Mouse (Mus musculus) embryonic fibroblast, embryonic 13.5 days (primary cell): ENCODE data around the gene Zfp612. TPM values are rescaled to one million over a fixed set of nuclear protein-coding genes. Genes with fewer than 3 reads are reported as not detected.

Experiments
- H3K27ac ChIP-seq: 2 replicates; pipeline ENCODE4 v1.5.1; 2012; ENCODE audit warnings: low read length, control low read depth, inconsistent platforms; ENCODE audit not compliant: insufficient read depth
- H3K4me1 ChIP-seq: 2 replicates; pipeline ENCODE4 v1.6.1; 2011; ENCODE audit warnings: low read length; ENCODE audit not compliant: control insufficient read depth, insufficient read depth
- H3K4me3 ChIP-seq: 2 replicates; pipeline ENCODE4 v1.5.1; 2011; ENCODE audit warnings: mild to moderate bottlenecking, control low read depth, low read length; ENCODE audit not compliant: insufficient read depth
- CTCF ChIP-seq: IDR thresholded peaks from 2 replicates; pipeline ENCODE4 v1.5.1; 2011; ENCODE audit warnings: mild to moderate bottlenecking, control low read depth, low read length, moderate library complexity, borderline replicate concordance; ENCODE audit not compliant: insufficient read depth
- POLR2A ChIP-seq: IDR thresholded peaks from 2 replicates; pipeline ENCODE4 v1.6.1; 2011; ENCODE audit warnings: low read depth, mild to moderate bottlenecking, control low read depth, low read length, moderate library complexity
- polyA plus RNA-seq: library from polyadenylated mRNA; stranded (reverse); fragments of >200 nt; gene quantifications from 2 replicates; pipeline ENCODE4 v1.2.4, GENCODE M21; 2011; ENCODE audit warnings: low read depth; ENCODE audit not compliant: missing spikeins, insufficient read length

Gene Zfp612
- polyA plus RNA-seq, 1 experiment: 2.8 TPM

- Histone ChIP-seq H3K4me3 (no peak overlapping the region), H3K4me1 (no peaks in the 10 kb centered on the region), H3K27ac (no peak overlapping the region)
- TF ChIP-seq POLR2A (no peak), CTCF (peak; percentile 31; the same call in 1 of the 2 replicates)
Measured at GRCm38 (mm10) chr8:110119715-110120114, 40.2 kb downstream of the Zfp612 start.

- H3K27ac ChIP-seq: no peak overlapping the region
- TF ChIP-seq CTCF: peak; percentile 88
- TF ChIP-seq POLR2A: no peak
- no peaks in the 10 kb centered on the region for H3K4me1 ChIP-seq
- no peak overlapping the region for H3K4me3 ChIP-seq
Measured at GRCm38 (mm10) chr8:110130537-110130936, 51.0 kb downstream of the Zfp612 start.

DNA sequence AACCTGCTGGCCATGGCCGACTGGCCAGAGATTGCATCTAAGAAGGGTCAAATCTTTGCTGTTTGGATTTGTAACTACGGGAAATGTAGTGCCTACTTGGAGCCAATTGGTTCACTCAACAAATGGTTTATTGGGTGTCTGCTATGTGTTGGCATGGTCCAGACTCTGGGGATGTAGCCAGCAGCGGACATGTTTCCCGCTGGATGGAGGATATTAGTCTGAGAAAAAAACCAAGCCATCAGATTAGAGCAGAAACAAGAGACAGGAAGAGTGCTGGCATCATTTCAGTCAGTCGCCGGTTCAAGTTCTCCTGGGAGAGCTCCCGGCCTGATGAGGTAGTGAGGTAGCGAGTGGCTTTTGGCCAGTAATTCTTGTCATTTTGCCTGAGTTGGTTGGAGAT is 54.7 kb downstream of the Zfp612 start:
- H3K4me3 ChIP-seq: no peak overlapping the region
- H3K27ac ChIP-seq: no peak overlapping the region
- H3K4me1 ChIP-seq: no peaks in the 10 kb centered on the region
- TF ChIP-seq POLR2A (no peak), CTCF (no peak)

GRCm38 (mm10) chr8:110135515-110135914 is 56.0 kb downstream of the Zfp612 start:
- Histone ChIP-seq H3K27ac (no peak overlapping the region), H3K4me3 (no peak overlapping the region), H3K4me1 (no peaks in the 10 kb centered on the region)
- TF ChIP-seq CTCF: no peak
- TF ChIP-seq POLR2A: no peak

DNA sequence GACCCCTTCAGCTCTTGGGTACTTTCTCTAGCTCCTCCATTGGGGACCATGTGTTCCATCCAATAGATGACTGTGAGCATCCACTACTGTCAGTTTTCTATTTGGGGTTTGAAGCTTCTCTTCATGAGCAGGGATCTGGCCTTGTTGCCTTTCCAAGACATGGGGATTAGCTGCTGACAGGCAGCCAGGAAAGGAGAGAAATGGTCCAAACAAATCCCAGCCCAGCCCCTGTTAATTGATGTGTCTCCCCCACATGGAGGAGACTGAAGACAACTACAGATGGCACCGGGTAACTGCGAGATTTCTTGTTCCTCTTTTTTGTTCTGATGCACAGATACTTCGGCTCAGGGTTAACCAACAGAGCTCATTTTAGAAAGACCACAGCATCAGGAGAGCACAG is 60.6 kb downstream of the Zfp612 start:
- no peaks in the 10 kb centered on the region for H3K4me1 ChIP-seq
- H3K4me3 ChIP-seq: no peak overlapping the region
- no peak overlapping the region for H3K27ac ChIP-seq
- TF ChIP-seq CTCF (no peak), POLR2A (no peak)

- no peak for TF ChIP-seq POLR2A
- TF ChIP-seq CTCF: no peak
- Histone ChIP-seq H3K27ac (no peak overlapping the region), H3K4me1 (no peaks in the 10 kb centered on the region), H3K4me3 (no peak overlapping the region)
Measured at GRCm38 (mm10) chr8:110140770-110141169, 61.2 kb downstream of the Zfp612 start.

Other genes starting within 250 kb of the Zfp612 start
- 7.5 and 8.8 TPM in 2 replicates for gene Phlpp2, start 211.2 kb upstream of the Zfp612 start, polyA plus RNA-seq
- gene Marveld3, start 117.5 kb upstream of the Zfp612 start, polyA plus RNA-seq: not detected in 2 replicates
- not detected in 2 replicates for gene Tat, start 89.3 kb upstream of the Zfp612 start, polyA plus RNA-seq
- not detected in 2 replicates for gene Chst4, start 40.0 kb upstream of the Zfp612 start, polyA plus RNA-seq
- not detected in 2 replicates for gene Gm21964, start 21.5 kb downstream of the Zfp612 start, polyA plus RNA-seq
- gene Gm17720, start 23.0 kb downstream of the Zfp612 start, polyA plus RNA-seq: not detected in 2 replicates
- gene Calb2, start 88.5 kb downstream of the Zfp612 start, polyA plus RNA-seq: not detected in 2 replicates
- 6.8 and 7.0 TPM in 2 replicates for gene Cmtr2, start 135.9 kb downstream of the Zfp612 start, polyA plus RNA-seq
- not detected in 2 replicates for gene Hydin, start 187.2 kb downstream of the Zfp612 start, polyA plus RNA-seq